Mouse (Mus musculus): Measurements from ENCODE around the gene Shb. TPM values are rescaled to one million over a fixed set of nuclear protein-coding genes. Genes with fewer than 3 reads are reported as not detected.

Shb gene
- polyA plus RNA-seq, 1 experiment from 2014 or later = 11.3 TPM

- H3K4me2 ChIP-seq (ENCODE audit: low read depth, low read length) = no peak overlapping the region
- H3K4me1 ChIP-seq (ENCODE audit: control insufficient read depth, insufficient read depth, low read length) = peaks cover 41% of the 10 kb centered on the region
- DNase-seq (ENCODE audit: low spot score) (no peak), ATAC-seq (ENCODE audit: low read depth) (no peak)
- H3K27me3 ChIP-seq (replicated peaks; ENCODE audit: control insufficient read depth, insufficient read depth, low read length) = no peaks in the 10 kb centered on the region
- WGBS = 89% methylated on average over 6 of the region's 6 CpGs
- no peaks in the 10 kb centered on the region for H3K36me3 ChIP-seq (ENCODE audit: control insufficient read depth, insufficient read depth, low read length)
- H3K9me3 ChIP-seq (ENCODE audit: control insufficient read depth, low read length) = no peaks in the 10 kb centered on the region
- H3K27ac ChIP-seq (replicated peaks; ENCODE audit: low read depth, low read length) = no peak overlapping the region
- H3K9ac ChIP-seq (ENCODE audit: low read depth, low read length) = no peak overlapping the region
- H3K4me3 ChIP-seq (ENCODE audit: low read depth, low read length) = no peak overlapping the region
Observed at GRCm38 (mm10) chr4:45505191-45505590, 27.1 kb downstream of the Shb start.

GRCm38 (mm10) chr4:45503816-45504215 lies 28.5 kb downstream of the Shb start:
- Histone ChIP-seq H3K4me1 (ENCODE audit: control insufficient read depth, insufficient read depth, low read length) (peaks cover 38% of the 10 kb centered on the region), H3K36me3 (ENCODE audit: control insufficient read depth, insufficient read depth, low read length) (no peaks in the 10 kb centered on the region), H3K4me2 (ENCODE audit: low read depth, low read length) (no peak overlapping the region), H3K9me3 (ENCODE audit: control insufficient read depth, low read length) (no peaks in the 10 kb centered on the region), H3K27ac (replicated peaks; ENCODE audit: low read depth, low read length) (no peak overlapping the region), H3K4me3 (ENCODE audit: low read depth, low read length) (no peak overlapping the region), H3K9ac (ENCODE audit: low read depth, low read length) (no peak overlapping the region), H3K27me3 (replicated peaks; ENCODE audit: control insufficient read depth, insufficient read depth, low read length) (no peaks in the 10 kb centered on the region)
- 65% methylated on average over 3 of the region's 3 CpGs for WGBS
- DNase-seq (ENCODE audit: low spot score) (no peak), ATAC-seq (ENCODE audit: low read depth) (no peak)

- Histone ChIP-seq H3K4me3 (ENCODE audit: low read depth, low read length) (no peak overlapping the region), H3K4me2 (ENCODE audit: low read depth, low read length) (no peak overlapping the region), H3K27me3 (replicated peaks; ENCODE audit: control insufficient read depth, insufficient read depth, low read length) (no peaks in the 10 kb centered on the region), H3K9ac (ENCODE audit: low read depth, low read length) (no peak overlapping the region), H3K4me1 (ENCODE audit: control insufficient read depth, insufficient read depth, low read length) (peaks cover 37% of the 10 kb centered on the region), H3K27ac (replicated peaks; ENCODE audit: low read depth, low read length) (no peak overlapping the region), H3K36me3 (ENCODE audit: control insufficient read depth, insufficient read depth, low read length) (no peaks in the 10 kb centered on the region), H3K9me3 (ENCODE audit: control insufficient read depth, low read length) (no peaks in the 10 kb centered on the region)
- DNase-seq (ENCODE audit: low spot score) (no peak), ATAC-seq (ENCODE audit: low read depth) (no peak)
- 72% methylated on average over 6 of the region's 6 CpGs for WGBS
Observed at GRCm38 (mm10) chr4:45503380-45503779, 28.9 kb downstream of the Shb start.

- no peak overlapping the region for H3K9ac ChIP-seq (ENCODE audit: low read depth, low read length)
- no peaks in the 10 kb centered on the region for H3K27me3 ChIP-seq (replicated peaks; ENCODE audit: control insufficient read depth, insufficient read depth, low read length)
- H3K36me3 ChIP-seq (ENCODE audit: control insufficient read depth, insufficient read depth, low read length) = no peaks in the 10 kb centered on the region
- no peak overlapping the region for H3K27ac ChIP-seq (replicated peaks; ENCODE audit: low read depth, low read length)
- peaks cover 30% of the 10 kb centered on the region for H3K4me1 ChIP-seq (ENCODE audit: control insufficient read depth, insufficient read depth, low read length)
- no peak overlapping the region for H3K4me2 ChIP-seq (ENCODE audit: low read depth, low read length)
- ATAC-seq (ENCODE audit: low read depth) (no peak), DNase-seq (ENCODE audit: low spot score) (no peak)
- no peaks in the 10 kb centered on the region for H3K9me3 ChIP-seq (ENCODE audit: control insufficient read depth, low read length)
- no peak overlapping the region for H3K4me3 ChIP-seq (ENCODE audit: low read depth, low read length)
- 73% methylated on average over 9 of the region's 9 CpGs for WGBS
Observed at GRCm38 (mm10) chr4:45502002-45502401, 30.3 kb downstream of the Shb start.

- no peaks in the 10 kb centered on the region for H3K9me3 ChIP-seq (ENCODE audit: control insufficient read depth, low read length)
- no peak overlapping the region for H3K9ac ChIP-seq (ENCODE audit: low read depth, low read length)
- H3K27me3 ChIP-seq (replicated peaks; ENCODE audit: control insufficient read depth, insufficient read depth, low read length) = no peaks in the 10 kb centered on the region
- H3K4me3 ChIP-seq (ENCODE audit: low read depth, low read length) = no peak overlapping the region
- ATAC-seq (ENCODE audit: low read depth) (peak; percentile 27; the same call in 1 of the 2 replicates), DNase-seq (ENCODE audit: low spot score) (no peak)
- H3K4me1 ChIP-seq (ENCODE audit: control insufficient read depth, insufficient read depth, low read length) = peaks cover 29% of the 10 kb centered on the region
- H3K4me2 ChIP-seq (ENCODE audit: low read depth, low read length) = no peak overlapping the region
- WGBS = 68% methylated on average over 8 of the region's 8 CpGs
- no peaks in the 10 kb centered on the region for H3K36me3 ChIP-seq (ENCODE audit: control insufficient read depth, insufficient read depth, low read length)
- no peak overlapping the region for H3K27ac ChIP-seq (replicated peaks; ENCODE audit: low read depth, low read length)
Observed at GRCm38 (mm10) chr4:45500381-45500780, 31.9 kb downstream of the Shb start.

GRCm38 (mm10) chr4:45499556-45499955 lies 32.7 kb downstream of the Shb start:
- peaks cover 38% of the 10 kb centered on the region for H3K4me1 ChIP-seq (ENCODE audit: control insufficient read depth, insufficient read depth, low read length)

GRCm38 (mm10) chr4:45499081-45499480 lies 33.2 kb downstream of the Shb start:
- Histone ChIP-seq H3K27ac (replicated peaks; ENCODE audit: low read depth, low read length) (no peak overlapping the region), H3K4me3 (ENCODE audit: low read depth, low read length) (no peak overlapping the region), H3K4me2 (ENCODE audit: low read depth, low read length) (no peak overlapping the region), H3K27me3 (replicated peaks; ENCODE audit: control insufficient read depth, insufficient read depth, low read length) (no peaks in the 10 kb centered on the region), H3K36me3 (ENCODE audit: control insufficient read depth, insufficient read depth, low read length) (no peaks in the 10 kb centered on the region), H3K9ac (ENCODE audit: low read depth, low read length) (no peak overlapping the region; the same call in 1 of the 2 replicates), H3K9me3 (ENCODE audit: control insufficient read depth, low read length) (no peaks in the 10 kb centered on the region), H3K4me1 (ENCODE audit: control insufficient read depth, insufficient read depth, low read length) (peaks cover 41% of the 10 kb centered on the region)
- 32% methylated on average over 6 of the region's 6 CpGs for WGBS
- no peak for ATAC-seq (ENCODE audit: low read depth)
- no peak for DNase-seq (ENCODE audit: low spot score)

More at GRCm38 (mm10) chr4:45499556-45499955, 32.7 kb downstream of the Shb start:
- Histone ChIP-seq H3K9me3 (ENCODE audit: control insufficient read depth, low read length) (no peaks in the 10 kb centered on the region), H3K27me3 (replicated peaks; ENCODE audit: control insufficient read depth, insufficient read depth, low read length) (no peaks in the 10 kb centered on the region), H3K9ac (ENCODE audit: low read depth, low read length) (no peak overlapping the region), H3K4me3 (ENCODE audit: low read depth, low read length) (no peak overlapping the region), H3K4me2 (ENCODE audit: low read depth, low read length) (no peak overlapping the region), H3K36me3 (ENCODE audit: control insufficient read depth, insufficient read depth, low read length) (no peaks in the 10 kb centered on the region), H3K27ac (replicated peaks; ENCODE audit: low read depth, low read length) (no peak overlapping the region)
- 38% methylated on average over 10 of the region's 10 CpGs for WGBS
- no peak for DNase-seq (ENCODE audit: low spot score)
- ATAC-seq (ENCODE audit: low read depth) = no peak

- H3K9me3 ChIP-seq (ENCODE audit: control insufficient read depth, low read length) = no peaks in the 10 kb centered on the region
- ATAC-seq (ENCODE audit: low read depth) (no peak), DNase-seq (ENCODE audit: low spot score) (no peak)
- H3K4me1 ChIP-seq (ENCODE audit: control insufficient read depth, insufficient read depth, low read length) = peaks cover 44% of the 10 kb centered on the region
- H3K4me2 ChIP-seq (ENCODE audit: low read depth, low read length) = no peak overlapping the region
- no peaks in the 10 kb centered on the region for H3K36me3 ChIP-seq (ENCODE audit: control insufficient read depth, insufficient read depth, low read length)
- no peak overlapping the region for H3K27ac ChIP-seq (replicated peaks; ENCODE audit: low read depth, low read length)
- no peak overlapping the region for H3K4me3 ChIP-seq (ENCODE audit: low read depth, low read length)
- no peaks in the 10 kb centered on the region for H3K27me3 ChIP-seq (replicated peaks; ENCODE audit: control insufficient read depth, insufficient read depth, low read length)
- WGBS = 50% methylated on average over 5 of the region's 5 CpGs
- no peak overlapping the region for H3K9ac ChIP-seq (ENCODE audit: low read depth, low read length)
Observed at GRCm38 (mm10) chr4:45498345-45498744, 33.9 kb downstream of the Shb start.

GRCm38 (mm10) chr4:45497282-45497681 lies 35.0 kb downstream of the Shb start:
- ATAC-seq (ENCODE audit: low read depth) (no peak), DNase-seq (ENCODE audit: low spot score) (no peak)
- H3K4me2 ChIP-seq (ENCODE audit: low read depth, low read length) = no peak overlapping the region
- H3K4me1 ChIP-seq (ENCODE audit: control insufficient read depth, insufficient read depth, low read length) = peaks cover 51% of the 10 kb centered on the region
- H3K27me3 ChIP-seq (replicated peaks; ENCODE audit: control insufficient read depth, insufficient read depth, low read length) = no peaks in the 10 kb centered on the region
- H3K9me3 ChIP-seq (ENCODE audit: control insufficient read depth, low read length) = no peaks in the 10 kb centered on the region
- no peaks in the 10 kb centered on the region for H3K36me3 ChIP-seq (ENCODE audit: control insufficient read depth, insufficient read depth, low read length)
- WGBS = 75% methylated on average over 6 of the region's 6 CpGs
- H3K4me3 ChIP-seq (ENCODE audit: low read depth, low read length) = no peak overlapping the region
- H3K9ac ChIP-seq (ENCODE audit: low read depth, low read length) = no peak overlapping the region
- H3K27ac ChIP-seq (replicated peaks; ENCODE audit: low read depth, low read length) = no peak overlapping the region

Measured in embryonic facial prominence, embryonic 14.5 days (tissue).